Mouse (Mus musculus) cortical plate, adult 2 months (tissue): ENCODE measurements around the gene Rab11fip2.

Source experiments
- CTCF ChIP-seq: fragments of 200-500 bp; IDR thresholded peaks from 2 replicates; pipeline ENCODE4 v1.5.1; 2011; ENCODE audit warnings: mild to moderate bottlenecking, control low read depth, low read length; ENCODE audit not compliant: insufficient read depth; ENCODE audit errors: extremely low read depth
- POLR2A ChIP-seq: fragments of 200-500 bp; IDR thresholded peaks from 2 replicates; pipeline ENCODE4 v1.6.1; 2011; ENCODE audit warnings: mild to moderate bottlenecking, low read length, control low read depth; ENCODE audit not compliant: insufficient read depth; ENCODE audit errors: extremely low read depth

GRCm38 (mm10) chr19:59939711-59940110 lies 3.7 kb downstream of the Rab11fip2 start:
- TF ChIP-seq CTCF (no peak), POLR2A (no peak)
